Mouse (Mus musculus) stomach, adult 2 months (tissue): ENCODE measurements around the gene A430033K04Rik. TPM values are rescaled to one million over a fixed set of nuclear protein-coding genes. Genes with fewer than 3 reads are reported as not detected.

Source experiments
- polyA plus RNA-seq: library from polyadenylated mRNA; depleted of rRNA; stranded (reverse); fragments of >200 nt; gene quantifications from 2 replicates; pipeline ENCODE4 v1.2.3, GENCODE M21; 2012; rRNA removed

A430033K04Rik gene
- polyA plus RNA-seq, result 0.49 and 0.61 TPM in 2 replicates

GRCm38 (mm10) chr5:138622645-138623477 lies at the start of gene A430033K04Rik:
A430033K04Rik (plus strand) TSS chr5:138622859.

GRCm38 (mm10) chr5:138619211-138620128 lies 3.2 kb upstream of the A430033K04Rik start, which contains the start of gene Zfp68:
Zfp68 (minus strand) TSS chr5:138619761.

Other genes with a start within 250 kb of the A430033K04Rik start
- 0.25 and 0.54 TPM in 2 replicates for gene Zfp157, start 181.4 kb upstream of the A430033K04Rik start, polyA plus RNA-seq
- gene 1700123K08Rik, start 58.1 kb upstream of the A430033K04Rik start, polyA plus RNA-seq, result not detected in 2 replicates
- 0.66 and 0.74 TPM in 2 replicates for gene Zfp68, start 3.1 kb upstream of the A430033K04Rik start, polyA plus RNA-seq
- gene Fam20c, start 131.7 kb downstream of the A430033K04Rik start, polyA plus RNA-seq, result 7.6 and 11.2 TPM in 2 replicates
- gene Gm5294, start 197.2 kb downstream of the A430033K04Rik start, polyA plus RNA-seq, result 0.17 and 1.6 TPM in 2 replicates